Mouse (Mus musculus) spleen, embryonic (tissue): ENCODE data around the gene Clpsl2.

ENCODE experiments used
- CTCF ChIA-PET: fragments of 350-600 bp; sonication (Branson Sonifier 250); formaldehyde crosslinking; loops from one replicate; lab custom pipeline; 2022; lab: Charles Lee

Clpsl2 gene

GRCm38 (mm10) chr17:28549111-28549510, at the start of gene Clpsl2:
Gene Clpsl2, plus strand, starts transcription at chr17:28549411.
- CTCF ChIA-PET = no interaction called here

DNA sequence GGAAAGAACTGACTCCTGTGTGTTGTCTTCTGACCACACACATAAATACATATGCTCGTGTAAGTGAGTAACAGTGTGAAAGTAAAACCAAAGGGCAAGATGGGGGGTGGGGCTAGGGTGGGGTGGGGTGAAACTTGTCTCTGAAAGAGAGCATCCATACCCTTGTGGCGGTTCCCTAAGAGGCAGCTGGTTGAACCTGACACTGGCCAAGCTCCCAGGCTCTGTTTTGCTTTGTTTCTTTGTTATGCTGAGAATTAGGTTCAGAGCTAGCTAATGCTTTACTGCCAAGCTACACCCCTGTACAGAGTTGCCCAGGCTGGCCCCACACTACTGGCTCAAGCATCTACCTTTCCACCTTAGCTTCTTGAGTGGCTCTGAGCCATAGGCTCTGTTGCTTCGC, 48.7 kb upstream of the Clpsl2 start:
- CTCF ChIA-PET = no interaction called here

DNA sequence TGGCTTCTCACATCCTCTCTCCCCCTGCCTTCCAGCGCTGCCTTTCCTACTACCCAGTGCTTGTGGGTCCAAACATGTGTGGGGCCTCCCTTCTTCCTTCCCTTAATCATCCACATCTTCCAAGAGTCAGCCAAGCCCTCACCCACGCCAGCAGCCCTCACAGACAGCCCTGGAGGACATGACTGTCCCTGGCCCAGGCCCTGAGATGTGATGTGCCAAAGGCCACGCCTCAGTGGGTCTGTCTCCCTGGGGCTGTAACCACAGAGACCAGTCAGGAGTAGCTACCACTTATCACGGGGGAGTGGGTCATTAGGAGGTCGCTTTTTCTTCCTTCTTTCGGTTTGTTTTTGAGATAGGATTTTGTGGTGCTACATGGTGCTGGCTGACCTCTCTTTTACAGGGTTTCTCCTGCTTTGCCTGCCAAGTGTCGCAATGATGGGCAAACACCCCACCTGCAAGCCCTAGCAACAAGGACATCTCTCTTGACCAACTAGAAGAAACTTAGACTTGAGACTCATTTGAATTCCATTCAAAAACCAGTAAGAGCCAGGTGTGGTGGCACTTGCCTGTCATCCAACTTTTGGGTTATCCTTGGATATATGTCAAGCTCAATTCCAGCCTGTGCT, 46.9 kb upstream of the Clpsl2 start:
- CTCF ChIA-PET = no interaction called here

DNA sequence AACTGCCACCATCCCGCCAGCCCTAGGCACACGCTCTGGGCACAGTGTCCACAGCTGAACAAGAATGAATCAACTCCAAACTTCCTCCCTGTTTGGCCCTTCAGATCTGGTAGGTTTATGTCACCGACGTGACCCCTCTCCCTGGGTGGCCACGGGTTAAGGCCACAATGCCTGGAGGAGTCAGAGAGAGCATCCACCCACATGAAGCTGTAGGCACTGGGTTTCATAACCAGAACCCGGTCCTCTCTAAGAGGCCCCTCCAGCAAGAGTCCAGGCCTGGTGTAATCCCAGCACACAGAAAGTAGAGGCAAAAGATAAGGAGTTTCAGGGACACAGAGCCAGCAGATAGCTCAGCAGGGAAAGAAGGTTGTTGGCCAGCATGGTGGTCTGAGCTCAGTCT, 45.0 kb upstream of the Clpsl2 start:
- CTCF ChIA-PET = no interaction called here

- CTCF ChIA-PET = no interaction called here
Observed at GRCm38 (mm10) chr17:28505591-28505990, 43.6 kb upstream of the Clpsl2 start.

DNA sequence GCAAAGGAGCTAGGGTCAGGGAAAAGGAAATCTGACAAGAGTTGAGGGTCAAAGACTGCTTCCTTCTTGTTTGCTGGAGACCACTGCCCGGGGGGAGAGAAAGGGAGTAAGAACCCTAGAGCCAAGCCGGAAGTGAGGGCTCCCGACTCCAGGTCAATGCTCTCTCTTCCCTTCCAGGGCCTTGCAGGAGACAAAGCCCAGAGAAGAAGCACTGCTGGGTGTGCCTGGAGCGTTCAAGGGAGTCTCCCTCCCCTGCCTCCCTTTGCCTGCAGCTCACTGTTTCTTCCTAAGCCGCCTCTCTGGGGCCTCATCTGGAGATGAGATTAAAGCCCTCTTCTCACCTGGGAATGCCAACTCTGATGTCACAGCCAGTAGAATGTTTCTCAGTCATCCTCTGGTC, 42.3 kb upstream of the Clpsl2 start:
- CTCF ChIA-PET = no interaction called here

DNA sequence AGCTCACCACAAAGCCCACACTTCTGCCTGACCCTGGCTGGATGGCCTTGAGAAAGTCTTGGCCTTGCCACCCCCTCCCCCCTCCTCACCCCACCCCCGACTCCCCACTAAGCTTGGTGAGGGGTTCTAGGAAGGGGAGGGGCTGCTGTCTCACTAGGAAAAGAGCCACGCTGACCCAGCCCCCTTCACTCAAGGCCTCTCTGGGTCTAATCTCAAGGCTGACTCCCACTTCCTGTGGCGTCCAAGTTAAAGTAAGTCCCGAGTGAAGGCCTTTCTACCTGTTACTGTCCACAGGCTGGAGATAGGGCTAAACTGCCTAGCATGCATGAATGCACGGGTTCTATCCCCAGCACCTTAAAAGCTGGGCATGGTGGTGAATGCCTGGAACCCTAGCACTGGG, 41.7 kb upstream of the Clpsl2 start:
- CTCF ChIA-PET = no interaction called here

DNA sequence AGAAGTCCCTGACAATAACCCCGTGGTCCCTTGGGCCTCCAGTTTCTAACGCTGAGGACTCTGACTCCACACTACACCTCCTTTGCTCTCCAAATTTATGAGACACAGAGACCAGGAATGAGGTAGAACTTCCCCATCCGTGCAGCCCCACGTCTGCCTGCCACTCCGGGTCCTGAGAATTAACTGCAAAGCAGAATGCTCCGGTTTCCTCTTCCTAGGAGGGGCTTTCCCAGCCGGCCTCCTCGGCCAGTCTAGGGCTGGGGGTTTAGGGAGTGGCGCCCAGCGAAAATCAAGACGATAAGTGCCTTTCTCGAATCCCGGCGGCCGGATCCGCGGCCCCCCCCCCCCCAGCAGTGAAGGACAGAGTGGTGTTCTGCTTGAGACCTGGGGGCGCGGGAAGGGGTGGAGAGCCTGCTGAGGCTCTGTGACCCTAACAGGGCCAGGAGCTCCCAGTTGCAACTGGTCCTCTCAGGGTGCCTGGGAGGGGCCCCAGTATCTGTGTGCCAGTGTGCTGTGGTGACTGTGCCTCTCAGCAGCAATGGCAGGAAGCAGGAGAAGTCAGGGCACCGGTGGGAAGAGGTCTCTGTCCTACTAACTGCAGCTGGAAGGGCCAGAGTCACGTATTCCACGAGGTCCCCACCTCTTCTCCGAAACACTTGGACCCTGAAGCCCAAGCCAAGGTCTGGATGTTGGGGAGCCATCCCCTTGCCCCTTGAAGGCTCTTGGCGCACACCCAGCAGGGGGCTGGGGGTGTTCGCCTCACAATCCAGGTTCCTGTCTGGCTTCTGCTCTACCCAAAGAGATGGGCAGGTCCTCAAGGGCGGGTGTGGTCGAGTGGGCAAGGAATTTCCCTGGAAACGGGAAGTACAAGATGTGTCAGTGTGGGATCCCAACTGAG, 38.5 kb upstream of the Clpsl2 start:
- CTCF ChIA-PET = no interaction called here

GRCm38 (mm10) chr17:28511616-28512541, 37.3 kb upstream of the Clpsl2 start:
- CTCF ChIA-PET = no interaction called here

DNA sequence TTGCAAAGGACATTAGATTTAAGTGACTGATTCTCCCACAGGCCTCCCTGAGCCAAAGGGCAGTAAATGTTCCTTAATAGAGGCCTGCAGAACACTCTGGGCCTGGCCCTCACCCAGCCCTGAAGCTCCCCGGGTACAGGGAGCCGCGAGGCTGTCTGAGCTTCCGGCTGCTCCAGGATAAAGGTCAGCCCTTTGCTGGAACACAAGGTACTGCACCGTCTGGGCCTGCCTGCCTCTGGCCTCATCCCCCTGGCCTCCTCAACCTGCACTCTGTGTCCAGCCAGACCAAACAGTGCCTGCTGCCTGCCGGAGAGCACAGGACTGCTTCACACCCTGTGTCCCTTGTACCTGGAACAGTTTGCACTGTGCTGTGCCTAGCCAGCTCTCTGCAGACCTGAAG, 36.5 kb upstream of the Clpsl2 start:
- CTCF ChIA-PET = no interaction called here

GRCm38 (mm10) chr17:28513337-28513736, 35.9 kb upstream of the Clpsl2 start:
- CTCF ChIA-PET = no interaction called here

DNA sequence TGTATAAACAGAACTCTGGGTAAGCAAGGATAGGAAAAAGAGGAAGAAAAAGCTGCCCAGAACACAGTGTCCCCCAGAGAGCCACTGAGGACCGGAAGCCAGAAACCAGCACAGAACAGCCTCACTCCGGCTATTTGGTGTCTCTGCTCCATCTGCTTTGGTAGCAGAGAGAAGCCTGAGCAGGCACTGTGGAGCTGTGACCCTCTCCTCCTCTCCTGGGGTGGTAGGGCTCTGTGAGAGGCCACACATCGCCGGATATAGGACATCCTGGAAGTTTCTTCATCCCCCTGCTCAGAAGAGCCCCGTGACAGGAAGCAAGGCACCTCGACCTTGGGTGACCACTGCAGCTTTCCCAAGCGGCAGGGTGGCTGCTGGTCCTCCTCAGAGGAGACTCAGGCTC, 35.4 kb upstream of the Clpsl2 start:
- CTCF ChIA-PET = no interaction called here

GRCm38 (mm10) chr17:28514555-28514954, 34.7 kb upstream of the Clpsl2 start:
- CTCF ChIA-PET = interaction anchor here (0.6 to 1.1 kb wide), 2 partner anchors 10 to 312 kb away, joined by 3 to 6 read pairs; no protein-coding TSS in a partner anchor

DNA sequence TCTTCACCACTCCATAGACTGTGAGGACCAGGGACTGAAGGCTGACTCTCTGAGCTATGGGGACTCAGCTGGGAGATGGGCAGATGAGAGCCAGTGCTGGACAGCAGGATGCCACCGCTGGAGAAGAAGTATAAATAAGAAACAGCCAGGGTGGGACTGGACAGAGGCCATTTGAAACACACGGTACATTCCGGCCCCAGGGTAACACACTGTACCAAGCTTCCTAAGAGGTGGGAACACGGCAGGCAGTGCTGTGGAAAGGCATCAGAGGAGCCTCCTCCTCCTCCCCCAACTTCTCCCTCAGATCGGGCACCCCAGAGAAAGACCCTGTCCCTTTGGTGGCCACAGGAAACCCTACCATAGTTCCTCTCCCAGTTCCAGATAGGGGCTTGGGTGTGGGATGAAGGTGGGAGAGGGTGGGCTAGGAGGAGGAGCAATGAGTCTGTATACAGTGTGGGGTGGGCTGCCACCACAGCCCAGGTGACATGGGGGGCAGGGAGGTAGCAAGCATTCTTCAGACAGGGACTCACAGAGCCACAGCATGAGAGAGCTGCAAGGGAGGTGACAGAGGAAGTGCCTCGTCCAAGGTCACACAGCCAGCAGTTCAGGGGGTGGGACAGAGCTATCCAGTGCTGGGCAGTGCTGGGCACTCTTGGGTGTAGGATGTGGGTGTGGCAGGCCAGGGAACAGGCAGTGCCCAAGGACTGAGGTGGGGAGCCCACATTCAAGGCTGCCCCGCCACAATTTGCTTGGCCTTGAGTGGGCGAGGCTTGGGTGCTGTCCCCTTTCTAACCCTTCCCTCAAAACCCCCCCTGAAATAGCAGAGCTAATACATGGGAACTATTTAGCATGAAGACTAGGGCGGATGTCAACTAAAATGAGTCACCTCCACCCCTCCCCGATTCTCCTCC, 33.5 kb upstream of the Clpsl2 start:
- CTCF ChIA-PET = interaction anchor here (0.7 kb wide), 2 partner anchors 9 to 1918 kb away, joined by 6 to 7 read pairs; no protein-coding TSS in a partner anchor

DNA sequence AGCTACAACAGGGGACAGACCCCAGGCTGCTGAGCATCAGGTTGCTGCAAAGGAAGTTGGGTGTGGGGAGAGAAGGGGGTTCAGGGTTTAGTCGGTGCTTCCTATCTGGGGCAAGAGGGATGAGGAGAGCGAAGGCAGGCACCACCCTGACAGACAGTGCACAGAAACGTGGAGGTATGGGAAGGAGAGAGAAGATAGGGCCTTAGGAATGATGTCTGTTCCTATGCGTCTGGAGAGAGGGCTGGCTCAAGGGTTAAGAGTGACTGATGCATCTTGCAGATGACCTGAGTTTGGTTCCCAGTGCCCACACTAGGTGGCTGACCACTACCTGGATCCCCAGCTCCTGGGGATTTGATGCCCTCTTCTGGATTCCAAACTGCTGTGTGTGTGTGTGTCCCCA, 32.3 kb upstream of the Clpsl2 start:
- CTCF ChIA-PET = interaction anchor here (0.6 kb wide), 1 partner anchor 52 kb away, joined by 3 read pairs; no protein-coding TSS in a partner anchor

DNA sequence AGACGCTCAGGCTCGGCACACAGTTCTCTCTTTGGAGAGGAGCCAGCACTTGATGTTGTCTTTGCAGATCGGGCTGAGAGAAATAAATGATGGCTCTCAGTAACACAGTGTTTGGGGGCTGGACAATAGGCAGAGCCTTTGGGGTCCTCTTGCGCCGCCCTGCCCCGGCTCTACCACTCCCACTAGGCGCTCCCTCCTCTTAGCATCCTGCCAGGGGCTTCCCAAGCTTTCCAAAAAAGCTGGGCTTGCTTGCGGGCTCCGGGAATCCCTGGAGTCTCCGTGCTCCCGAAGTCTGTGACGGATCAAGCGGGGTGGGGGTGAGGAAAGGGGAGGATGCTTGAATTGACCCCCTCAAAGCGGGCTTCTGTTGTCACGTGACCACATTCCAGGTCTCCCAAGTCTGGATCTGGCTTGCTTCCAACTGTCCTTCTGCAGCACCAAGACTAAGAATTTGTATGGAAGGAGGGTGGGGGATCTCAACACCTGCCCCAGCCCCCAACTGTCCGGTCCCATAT, 31.7 kb upstream of the Clpsl2 start, which contains the start of gene Fkbp5:
Gene Fkbp5, minus strand, starts transcription at position 87 of the 515 bp plus-strand sequence.
- CTCF ChIA-PET = interaction anchor here (1.1 kb wide), 1 partner anchor 10 kb away, joined by 3 read pairs; no protein-coding TSS in a partner anchor

GRCm38 (mm10) chr17:28517956-28518614, 31.1 kb upstream of the Clpsl2 start:
- CTCF ChIA-PET = interaction anchor here (1.1 kb wide), 1 partner anchor 9 kb away, joined by 3 read pairs; no protein-coding TSS in a partner anchor

DNA sequence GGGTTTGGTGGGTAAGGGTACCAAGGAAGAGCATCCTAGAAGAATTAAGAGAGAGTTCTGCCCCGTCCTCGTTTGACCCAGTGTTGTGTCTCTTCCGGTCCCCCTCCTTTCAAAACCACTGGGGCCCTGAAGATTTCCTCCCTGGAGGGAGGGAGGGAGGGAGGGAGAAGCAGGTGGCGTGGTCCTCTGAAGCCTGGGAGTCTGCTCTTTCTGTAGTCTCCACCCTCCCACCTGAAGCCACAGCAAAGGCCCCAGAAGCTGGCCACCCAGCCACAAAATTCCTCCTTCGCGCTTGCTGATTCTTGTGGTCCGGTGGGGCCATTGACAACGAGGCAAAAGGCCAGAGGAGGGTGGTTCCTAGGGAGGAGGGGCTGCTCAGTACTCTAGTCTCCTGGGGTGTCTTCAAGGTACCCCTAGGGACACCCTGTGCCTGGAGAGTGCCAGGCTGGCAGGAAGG, 30.6 kb upstream of the Clpsl2 start:
- CTCF ChIA-PET = interaction anchor here (1.1 kb wide), 1 partner anchor 9 kb away, joined by 3 read pairs; no protein-coding TSS in a partner anchor

DNA sequence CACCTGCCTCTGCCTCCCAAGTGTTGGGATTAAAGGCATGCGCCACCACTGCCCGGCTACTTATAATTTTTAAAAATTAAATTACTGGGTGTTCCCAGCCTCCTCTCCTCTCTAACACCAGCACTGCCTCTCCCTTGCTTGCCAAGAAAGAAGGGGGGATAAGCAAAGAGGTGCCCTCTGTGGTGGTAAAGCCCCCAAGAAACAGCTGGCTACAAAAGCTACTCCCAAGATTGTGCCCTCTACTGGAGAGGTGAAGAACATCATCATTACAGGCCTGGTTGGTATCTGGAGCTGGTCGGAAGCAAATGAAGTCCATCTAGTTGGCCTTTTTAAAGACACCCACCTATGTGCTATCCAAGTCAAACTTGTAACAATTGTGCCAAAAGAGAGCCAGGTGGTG, 29.4 kb upstream of the Clpsl2 start:
- CTCF ChIA-PET = no interaction called here
